Comparison of ENCODE assay signal across 29 mouse cellular contexts in genomic region chr1:62532426-62533126, GRCm38 (mm10).
DNase-seq lines count a peak whose midpoint lies in the region; ATAC-seq and TF ChIP-seq lines count a peak whose summit lies in the region.
"Had no signal": no experiment of that assay in that cellular context is flagged by ENCODE, and none has a peak within 500 bp of the region (broad histone marks: within the 10 kb centered on the region; RNA-seq: fewer than 3 reads in every experiment).

No protein-coding gene starts in this region.

- no peaks in the 10 kb centered on the region for H3K79me2 ChIP-seq in myocyte (ENCODE audit: control insufficient read depth, insufficient read depth)
- H3K79me2 ChIP-seq in heart, adult 2 months (replicated peaks; ENCODE audit: control insufficient read depth, insufficient read depth, low read length), result no peaks in the 10 kb centered on the region

- no peaks in the 10 kb centered on the region for H3K27me3 ChIP-seq in embryonic facial prominence, embryonic 11.5 days (ENCODE audit: control insufficient read depth, insufficient read depth, low read length)
- no peaks in the 10 kb centered on the region for H3K27me3 ChIP-seq in embryonic facial prominence, embryonic 10.5 days (replicated peaks; ENCODE audit: low read depth, poor library complexity, severe bottlenecking)
- no peaks in the 10 kb centered on the region for H3K27me3 ChIP-seq in embryonic facial prominence, embryonic 14.5 days (replicated peaks; ENCODE audit: control insufficient read depth, insufficient read depth, low read length)
- no peaks in the 10 kb centered on the region for H3K27me3 ChIP-seq in myocyte (ENCODE audit: control insufficient read depth, insufficient read depth, insufficient read length)
- no peaks in the 10 kb centered on the region for H3K27me3 ChIP-seq in heart, adult 2 months (ENCODE audit: control insufficient read depth, insufficient read depth, low read length)
- H3K27me3 ChIP-seq in forebrain, embryonic 11.5 days (ENCODE audit: control insufficient read depth, insufficient read depth, low read length), result no peaks in the 10 kb centered on the region
- H3K27me3 ChIP-seq: forebrain, embryonic 12.5 days; heart, embryonic 12.5 days; heart, embryonic 15.5 days; hindbrain, embryonic 13.5 days; intestine, embryonic 15.5 days had no signal

- no peaks in the 10 kb centered on the region for H3K4me1 ChIP-seq in embryonic facial prominence, embryonic 11.5 days (ENCODE audit: control insufficient read depth, insufficient read depth, low read length)
- H3K4me1 ChIP-seq in embryonic facial prominence, embryonic 10.5 days, result peaks cover 5% of the 10 kb centered on the region; the same call in 1 of the 2 replicates
- H3K4me1 ChIP-seq in embryonic facial prominence, embryonic 14.5 days (ENCODE audit: control insufficient read depth, insufficient read depth, low read length), result no peaks in the 10 kb centered on the region
- no peaks in the 10 kb centered on the region for H3K4me1 ChIP-seq in heart, adult 2 months (ENCODE audit: control insufficient read depth, insufficient read depth, low read length)
- H3K4me1 ChIP-seq in forebrain, embryonic 11.5 days (replicated peaks; ENCODE audit: control insufficient read depth, insufficient read depth, low read length), result no peaks in the 10 kb centered on the region
- H3K4me1 ChIP-seq: forebrain, embryonic 12.5 days; heart, embryonic 15.5 days; hindbrain, embryonic 10.5 days; intestine, embryonic 15.5 days had no signal

- intact Hi-C loops in heart, adult 2 months (cut with DNase I), result no loop called here

- no peak overlapping the region for H3K4me2 ChIP-seq in embryonic facial prominence, embryonic 11.5 days (ENCODE audit: low read depth, low read length)
- no peak overlapping the region for H3K4me2 ChIP-seq in embryonic facial prominence, embryonic 14.5 days (ENCODE audit: low read depth, low read length)
- peak overlapping the region; percentile 68 for H3K4me2 ChIP-seq in myocyte (ENCODE audit: low read depth)
- H3K4me2 ChIP-seq in forebrain, embryonic 11.5 days (ENCODE audit: low read depth, low read length, severe bottlenecking), result no peak overlapping the region
- H3K4me2 ChIP-seq: forebrain, embryonic 12.5 days; heart, embryonic 12.5 days; heart, embryonic 15.5 days; hindbrain, embryonic 13.5 days; intestine, embryonic 15.5 days had no signal

- DNase-seq in embryonic facial prominence, embryonic 11.5 days (ENCODE audit: low spot score), result peak; percentile 52
- DNase-seq in embryonic facial prominence, embryonic 10.5 days (ENCODE audit: low spot score), result no peak
- peak; percentile 21 for DNase-seq in NIH3T3 (ENCODE audit: low read depth)
- peak; percentile 63 for DNase-seq in embryonic facial prominence, embryonic 14.5 days (ENCODE audit: low spot score)
- no peak for DNase-seq in right cerebral cortex, postnatal 36 days (ENCODE audit: low spot score in 2 of 2)
- no peak for DNase-seq in heart, adult 2 months
- DNase-seq in forebrain, embryonic 11.5 days (ENCODE audit: low spot score), result no peak
- DNase-seq: adrenal gland, postnatal 10 days; adrenal gland, postnatal 36 days; B cell, adult 2 months; cerebellum, adult 18-20 months; cerebellum, adult 9-10 months; cerebellum, postnatal 14 days; gastrocnemius, postnatal 10 days; heart, adult 11 months; heart, postnatal 10 days; heart, postnatal 36 days; kidney, adult 11 months had no signal

- TF ChIP-seq CTCF in heart, adult 2 months (IDR thresholded peaks at IDR 0.05), result no peak

- WGBS in embryonic facial prominence, embryonic 11.5 days, result 67% methylated on average over 10 of the region's 10 CpGs
- 79% methylated on average over 10 of the region's 10 CpGs for WGBS in embryonic facial prominence, embryonic 10.5 days
- 61% methylated on average over 10 of the region's 10 CpGs for WGBS in embryonic facial prominence, embryonic 14.5 days
- 88% methylated on average over 10 of the region's 10 CpGs for WGBS in heart, adult 2 months
- 83% methylated on average over 10 of the region's 10 CpGs for WGBS in forebrain, embryonic 11.5 days

- no peaks in the 10 kb centered on the region for H3K36me3 ChIP-seq in embryonic facial prominence, embryonic 11.5 days (replicated peaks; ENCODE audit: control insufficient read depth, insufficient read depth, low read depth, low read length)
- no peaks in the 10 kb centered on the region for H3K36me3 ChIP-seq in embryonic facial prominence, embryonic 10.5 days (replicated peaks)
- no peaks in the 10 kb centered on the region for H3K36me3 ChIP-seq in embryonic facial prominence, embryonic 14.5 days (ENCODE audit: control insufficient read depth, insufficient read depth, low read length)
- H3K36me3 ChIP-seq in myocyte (ENCODE audit: control insufficient read depth, insufficient read depth), result no peaks in the 10 kb centered on the region
- no peaks in the 10 kb centered on the region for H3K36me3 ChIP-seq in heart, adult 2 months (ENCODE audit: control insufficient read depth, insufficient read depth, low read length)
- H3K36me3 ChIP-seq in forebrain, embryonic 11.5 days (ENCODE audit: control insufficient read depth, insufficient read depth, low read length), result no peaks in the 10 kb centered on the region
- H3K36me3 ChIP-seq: forebrain, embryonic 12.5 days; heart, embryonic 12.5 days; heart, embryonic 15.5 days; hindbrain, embryonic 10.5 days; hindbrain, embryonic 13.5 days; intestine, embryonic 15.5 days had no signal

- ATAC-seq in embryonic facial prominence, embryonic 11.5 days (replicated peaks; ENCODE audit: insufficient number of reproducible peaks, low FRiP score, low TSS enrichment, low read depth), result no peak
- peak; percentile 50; the same call in 1 of the 2 replicates for ATAC-seq in embryonic facial prominence, embryonic 14.5 days (ENCODE audit: low read depth)
- ATAC-seq in forebrain, embryonic 11.5 days (replicated peaks; ENCODE audit: low FRiP score), result no peak
- ATAC-seq: activated CD4-positive, CD25-positive, alpha-beta regulatory T cell, adult 4 months; CD4-positive, CD25-positive, alpha-beta regulatory T cell, adult 4 months; forebrain, embryonic 16.5 days; hindbrain, embryonic 16.5 days; intestine, embryonic 15.5 days had no signal

- no peak for TF ChIP-seq POLR2A in myocyte (IDR thresholded peaks at IDR 0.05; ENCODE audit: insufficient read length, low read depth)
- no peak for TF ChIP-seq POLR2A in heart, adult 2 months (IDR thresholded peaks at IDR 0.05; ENCODE audit: insufficient read depth, low read depth, low read length)

- H3K9me3 ChIP-seq in embryonic facial prominence, embryonic 11.5 days (replicated peaks; ENCODE audit: control insufficient read depth, low read length), result no peaks in the 10 kb centered on the region
- H3K9me3 ChIP-seq in embryonic facial prominence, embryonic 10.5 days, result no peaks in the 10 kb centered on the region
- no peaks in the 10 kb centered on the region for H3K9me3 ChIP-seq in embryonic facial prominence, embryonic 14.5 days (ENCODE audit: control insufficient read depth, low read length)
- no peaks in the 10 kb centered on the region for H3K9me3 ChIP-seq in forebrain, embryonic 11.5 days (ENCODE audit: control insufficient read depth, low read length)
- H3K9me3 ChIP-seq: forebrain, embryonic 12.5 days; heart, embryonic 12.5 days; heart, embryonic 15.5 days; hindbrain, embryonic 10.5 days; hindbrain, embryonic 13.5 days; intestine, embryonic 15.5 days had no signal

- no peak overlapping the region for H3K4me3 ChIP-seq in embryonic facial prominence, embryonic 11.5 days (ENCODE audit: low read depth, low read length)
- H3K4me3 ChIP-seq in embryonic facial prominence, embryonic 10.5 days, result no peak overlapping the region
- H3K4me3 ChIP-seq in embryonic facial prominence, embryonic 14.5 days (ENCODE audit: low read depth, low read length), result no peak overlapping the region
- H3K4me3 ChIP-seq in myocyte, result no peak overlapping the region
- H3K4me3 ChIP-seq in heart, adult 2 months, result no peak overlapping the region
- no peak overlapping the region for H3K4me3 ChIP-seq in forebrain, embryonic 11.5 days (ENCODE audit: low read depth, low read length)
- H3K4me3 ChIP-seq: forebrain, embryonic 12.5 days; heart, embryonic 12.5 days; heart, embryonic 15.5 days; hindbrain, embryonic 10.5 days; hindbrain, embryonic 13.5 days; intestine, embryonic 15.5 days had no signal

- no peak overlapping the region for H3K27ac ChIP-seq in embryonic facial prominence, embryonic 11.5 days (replicated peaks; ENCODE audit: low read depth, low read length)
- no peak overlapping the region for H3K27ac ChIP-seq in embryonic facial prominence, embryonic 10.5 days (replicated peaks)
- H3K27ac ChIP-seq in embryonic facial prominence, embryonic 14.5 days (replicated peaks; ENCODE audit: low read depth, low read length), result no peak overlapping the region
- H3K27ac ChIP-seq in heart, adult 2 months, result no peak overlapping the region
- no peak overlapping the region for H3K27ac ChIP-seq in forebrain, embryonic 11.5 days (ENCODE audit: low read depth, low read length)
- H3K27ac ChIP-seq: forebrain, embryonic 12.5 days; heart, embryonic 15.5 days; hindbrain, embryonic 10.5 days; hindbrain, embryonic 13.5 days; intestine, embryonic 15.5 days had no signal

- TF ChIP-seq EP300 in heart, adult 2 months (IDR thresholded peaks at IDR 0.05; ENCODE audit: insufficient read depth, low read depth, low read length), result no peak

- no peak overlapping the region for H3K9ac ChIP-seq in embryonic facial prominence, embryonic 11.5 days (replicated peaks; ENCODE audit: low read length)
- no peak overlapping the region for H3K9ac ChIP-seq in embryonic facial prominence, embryonic 14.5 days (ENCODE audit: low read depth, low read length)
- no peak overlapping the region for H3K9ac ChIP-seq in heart, adult 2 months (ENCODE audit: low read depth, low read length)
- no peak overlapping the region for H3K9ac ChIP-seq in forebrain, embryonic 11.5 days (ENCODE audit: low read length)
- H3K9ac ChIP-seq: forebrain, embryonic 12.5 days; heart, embryonic 12.5 days; heart, embryonic 15.5 days; hindbrain, embryonic 13.5 days; intestine, embryonic 15.5 days had no signal

- no peak overlapping the region for H3ac ChIP-seq in myocyte (ENCODE audit: control insufficient read depth, insufficient read length)

TF ChIP-seq in myocyte, 11 proteins besides CTCF, POLR2A, EP300 and RAD21 (continues in another document):
- TF ChIP-seq SRF (IDR thresholded peaks at IDR 0.05; ENCODE audit: control insufficient read depth, insufficient read length, low read depth) (no peak), MAX (IDR thresholded peaks at IDR 0.05; ENCODE audit: low read depth) (no peak), TCF12 (IDR thresholded peaks at IDR 0.05; ENCODE audit: insufficient read depth, poor library complexity, severe bottlenecking) (peak; percentile 30), USF1 (IDR thresholded peaks at IDR 0.05; ENCODE audit: low read depth) (peak; percentile 64), POLR2AphosphoS2 (IDR thresholded peaks at IDR 0.05; ENCODE audit: insufficient read length, low read depth) (no peak), CEBPB (IDR thresholded peaks at IDR 0.05; ENCODE audit: insufficient read depth, poor library complexity, severe bottlenecking) (no peak), REST (IDR thresholded peaks at IDR 0.05; ENCODE audit: insufficient read depth, insufficient read length) (no peak), MYOG (IDR thresholded peaks at IDR 0.05; ENCODE audit: control insufficient read depth in 1 of 3, insufficient read depth in 1 of 3, insufficient read length in 2 of 3, low read depth in 2 of 3) (no peak)

Comparison
In these comparisons a context has a peak if more than half of its experiments do, and no peak if none do; other contexts are left out.
1. DNase-seq: peak in embryonic facial prominence, embryonic 11.5 days (single experiment), NIH3T3 (single experiment) and embryonic facial prominence, embryonic 14.5 days (single experiment); none in embryonic facial prominence, embryonic 10.5 days (single experiment), right cerebral cortex, postnatal 36 days (0 of 2), heart, adult 2 months (0 of 2) and forebrain, embryonic 11.5 days (single experiment).